Comparison of ENCODE assay signal across 13 mouse cellular contexts in genomic region chr1:23351756-23352155, GRCm38 (mm10). TPM values are rescaled to one million over a fixed set of nuclear protein-coding genes. Genes with fewer than 3 reads are reported as not detected.
DNase-seq lines count a peak whose midpoint lies in the region; ATAC-seq and TF ChIP-seq lines count a peak whose summit lies in the region.
"Had no signal": no experiment of that assay in that cellular context is flagged by ENCODE, and none has a peak within 500 bp of the region (broad histone marks: within the 10 kb centered on the region; RNA-seq: fewer than 3 reads in every experiment).

No protein-coding gene starts in this region.

- 46% methylated on average over 4 of the region's 4 CpGs for WGBS in hindbrain, postnatal 0 days
- WGBS in hindbrain, embryonic 14.5 days: 76% methylated on average over 4 of the region's 4 CpGs
- 12% methylated on average over 4 of the region's 4 CpGs for WGBS in cerebellum, adult 2 months

- no peak; the same call in 1 of the 2 replicates for ATAC-seq in cerebellum, adult (ENCODE audit: insufficient number of reproducible peaks, low FRiP score, low TSS enrichment)
- ATAC-seq in hindbrain, postnatal 0 days: peak; percentile 49; the same call in 1 of the 2 replicates
- no peak for ATAC-seq in hindbrain, embryonic 14.5 days (ENCODE audit: low FRiP score)
- ATAC-seq: lung, postnatal 0 days had no signal

- H3K4me1 ChIP-seq in hindbrain, postnatal 0 days (ENCODE audit: insufficient read depth, low read length): no peaks in the 10 kb centered on the region
- H3K4me1 ChIP-seq in hindbrain, embryonic 14.5 days (replicated peaks; ENCODE audit: control insufficient read depth, insufficient read depth, low read length): no peaks in the 10 kb centered on the region
- H3K4me1 ChIP-seq in cerebellum, adult 2 months (ENCODE audit: control insufficient read depth, insufficient read depth, low read length): no peaks in the 10 kb centered on the region; the same call in 1 of the 2 replicates
- H3K4me1 ChIP-seq: megakaryocyte, embryonic 14.5 days had no signal

- no peak for TF ChIP-seq CTCF in hindbrain, postnatal 0 days (IDR thresholded peaks at IDR 0.05; ENCODE audit: low read depth)
- no peak for TF ChIP-seq CTCF in cerebellum, adult 2 months (IDR thresholded peaks at IDR 0.05; ENCODE audit: borderline replicate concordance, insufficient read depth, low read depth, low read length)

- H3K36me3 ChIP-seq in hindbrain, postnatal 0 days (ENCODE audit: insufficient read depth, low read length): no peaks in the 10 kb centered on the region
- no peaks in the 10 kb centered on the region for H3K36me3 ChIP-seq in hindbrain, embryonic 14.5 days (replicated peaks; ENCODE audit: control insufficient read depth, insufficient read depth)

- H3K9ac ChIP-seq in hindbrain, postnatal 0 days (replicated peaks; ENCODE audit: low read length): no peak overlapping the region
- H3K9ac ChIP-seq in hindbrain, embryonic 14.5 days: no peak overlapping the region

- no peaks in the 10 kb centered on the region for H3K27me3 ChIP-seq in hindbrain, postnatal 0 days (ENCODE audit: insufficient read depth, low read length)
- no peaks in the 10 kb centered on the region for H3K27me3 ChIP-seq in hindbrain, embryonic 14.5 days (ENCODE audit: control insufficient read depth, insufficient read depth, low read length)
- H3K27me3 ChIP-seq in cerebellum, adult 2 months (ENCODE audit: control insufficient read depth, insufficient read depth, low read length): no peaks in the 10 kb centered on the region
- H3K27me3 ChIP-seq: CH12.LX; megakaryocyte, embryonic 14.5 days had no signal

- intact Hi-C loops in heart, postnatal 10 days (cut with DNase I): no loop called here

- DNase-seq in cerebellum, adult 11 months: peak; percentile 44
- peak; percentile 46 for DNase-seq in hindbrain, postnatal 0 days (ENCODE audit: low spot score)
- no peak for DNase-seq in hindbrain, embryonic 14.5 days (ENCODE audit: low spot score)
- peak; percentile 42 to 53 for DNase-seq in cerebellum, adult 2 months
- DNase-seq in heart, postnatal 10 days: peak; percentile 20 to 50
- no peak for DNase-seq in layer of hippocampus, postnatal 25 days (ENCODE audit: extremely low spot score in 1 of 2, low spot score in 1 of 2)
- DNase-seq in neural tube, embryonic 10.5 days (ENCODE audit: extremely low spot score, low spot score): no peak

- TF ChIP-seq POLR2A in cerebellum, adult 2 months (IDR thresholded peaks at IDR 0.05; ENCODE audit: borderline replicate concordance, insufficient read depth, low read length): no peak

- no peak overlapping the region for H3K4me2 ChIP-seq in hindbrain, postnatal 0 days (ENCODE audit: low read depth, low read length)
- H3K4me2 ChIP-seq in hindbrain, embryonic 14.5 days (replicated peaks): no peak overlapping the region
- H3K4me2 ChIP-seq: liver, embryonic 11.5 days had no signal

- H3K4me3 ChIP-seq in hindbrain, postnatal 0 days (ENCODE audit: low read length): no peak overlapping the region
- no peak overlapping the region for H3K4me3 ChIP-seq in hindbrain, embryonic 14.5 days (replicated peaks; ENCODE audit: low read length)
- H3K4me3 ChIP-seq in cerebellum, adult 2 months (replicated peaks; ENCODE audit: insufficient read depth, low read depth, low read length): no peak overlapping the region
- H3K4me3 ChIP-seq: layer of hippocampus, adult 2 months; megakaryocyte, embryonic 14.5 days had no signal

- H3K9me3 ChIP-seq in hindbrain, postnatal 0 days (ENCODE audit: low read length): no peaks in the 10 kb centered on the region
- H3K9me3 ChIP-seq in hindbrain, embryonic 14.5 days (ENCODE audit: control insufficient read depth, low read length): no peaks in the 10 kb centered on the region
- H3K9me3 ChIP-seq: megakaryocyte, embryonic 14.5 days had no signal

- no peak overlapping the region for H3K27ac ChIP-seq in hindbrain, postnatal 0 days
- H3K27ac ChIP-seq in hindbrain, embryonic 14.5 days: no peak overlapping the region
- no peak overlapping the region for H3K27ac ChIP-seq in cerebellum, adult 2 months (ENCODE audit: insufficient read depth, low read length)
- H3K27ac ChIP-seq: layer of hippocampus, adult 2 months had no signal

RNA-seq across cellular contexts. Expression of gene Ogfrl1, which starts 45.8 kb away (rescaled TPM):
- 17.7 and 20.1 TPM in 2 replicates for total RNA-seq in hindbrain, postnatal 0 days (2014; rRNA removed)
- 15.7 and 18.0 TPM in 2 replicates for polyA plus RNA-seq in hindbrain, postnatal 0 days (2015; fragmentation: Nextera tagmentation; extraction: Ambion mirVana)
- 19.5 TPM in 2 replicates for polyA plus RNA-seq in hindbrain, embryonic 14.5 days (2014; fragmentation: Nextera tagmentation; extraction: Ambion mirVana)
- polyA plus RNA-seq in cerebellum, adult 2 months (2012; rRNA removed): 71.0 and 76.7 TPM in 2 replicates
- 10 to 100 TPM; 13.5 to 13.8 TPM for total RNA-seq in heart, postnatal 10 days (2021)
- total RNA-seq in layer of hippocampus, postnatal 25 days (2021): 100 to 1,000 TPM; 136 to 137 TPM
- total RNA-seq: CH12.LX had no signal

Comparison
In these comparisons a context has a peak if more than half of its experiments do, and no peak if none do; other contexts are left out.
1. DNase-seq: peak in cerebellum, adult 11 months (single experiment), hindbrain, postnatal 0 days (single experiment), cerebellum, adult 2 months (2 of 2) and heart, postnatal 10 days (2 of 2); none in hindbrain, embryonic 14.5 days (single experiment), layer of hippocampus, postnatal 25 days (0 of 2) and neural tube, embryonic 10.5 days (single experiment).